Mouse (Mus musculus) skeletal muscle tissue, adult 2 months (tissue): ENCODE results near the gene Klc4.

Source experiments
- DNase-seq: peaks from one replicate; pipeline ENCODE4 v3.0.0-alpha.2; 2012; ENCODE audit warnings: low read depth, low spot score

Klc4 gene

GRCm38 (mm10) chr17:46651755-46652547, 6.1 kb upstream of the Klc4 start:
- no peak for DNase-seq

GRCm38 (mm10) chr17:46651292-46651691, 5.5 kb upstream of the Klc4 start:
- DNase-seq: no peak

GRCm38 (mm10) chr17:46650232-46651031, 4.6 kb upstream of the Klc4 start, which contains the start of gene Cul7:
Gene Cul7, plus strand, starts transcription at chr17:46650337.
- DNase-seq: peak; percentile 88

GRCm38 (mm10) chr17:46649811-46650210, 4.0 kb upstream of the Klc4 start:
- DNase-seq: no peak

- no peak for DNase-seq
These were observed 2.6 kb upstream of the Klc4 start for GRCm38 (mm10) chr17:46648436-46648835.

GRCm38 (mm10) chr17:46647279-46647678, 1.5 kb upstream of the Klc4 start:
- no peak for DNase-seq

- no peak for DNase-seq
These were observed 470 bp upstream of the Klc4 start for GRCm38 (mm10) chr17:46646322-46646662.

- DNase-seq: no peak
These were observed 826 bp downstream of the Klc4 start for GRCm38 (mm10) chr17:46644916-46645475.

- DNase-seq: no peak
These were observed 1.5 kb downstream of the Klc4 start for GRCm38 (mm10) chr17:46644152-46644805.

GRCm38 (mm10) chr17:46642060-46642459, 3.8 kb downstream of the Klc4 start:
- DNase-seq: no peak

GRCm38 (mm10) chr17:46639929-46640328, 5.9 kb downstream of the Klc4 start:
- no peak for DNase-seq

- DNase-seq: peak; percentile 49
These were observed 8.8 kb downstream of the Klc4 start for GRCm38 (mm10) chr17:46636831-46637523.

GRCm38 (mm10) chr17:46629685-46630441, 16.0 kb downstream of the Klc4 start:
- no peak for DNase-seq

- DNase-seq: no peak
These were observed 16.8 kb downstream of the Klc4 start, which contains the start of gene Ptk7 for GRCm38 (mm10) chr17:46628791-46629684. Gene Ptk7, minus strand, starts transcription at chr17:46629504.

GRCm38 (mm10) chr17:46628471-46628790, 17.4 kb downstream of the Klc4 start:
- no peak for DNase-seq

GRCm38 (mm10) chr17:46627409-46627808, 18.4 kb downstream of the Klc4 start:
- no peak for DNase-seq

GRCm38 (mm10) chr17:46624598-46624997, 21.2 kb downstream of the Klc4 start:
- DNase-seq: no peak

- DNase-seq: no peak
These were observed 21.8 kb downstream of the Klc4 start for GRCm38 (mm10) chr17:46623819-46624557.

GRCm38 (mm10) chr17:46622269-46622668, 23.6 kb downstream of the Klc4 start:
- no peak for DNase-seq
